Mouse (Mus musculus): ENCODE results near the gene Matn4. TPM values are rescaled to one million over a fixed set of nuclear protein-coding genes. Genes with fewer than 3 reads are reported as not detected.

Gene Matn4
- total RNA-seq, 2 experiments from 2014 or later = 13.0 to 14.9 TPM

DNA sequence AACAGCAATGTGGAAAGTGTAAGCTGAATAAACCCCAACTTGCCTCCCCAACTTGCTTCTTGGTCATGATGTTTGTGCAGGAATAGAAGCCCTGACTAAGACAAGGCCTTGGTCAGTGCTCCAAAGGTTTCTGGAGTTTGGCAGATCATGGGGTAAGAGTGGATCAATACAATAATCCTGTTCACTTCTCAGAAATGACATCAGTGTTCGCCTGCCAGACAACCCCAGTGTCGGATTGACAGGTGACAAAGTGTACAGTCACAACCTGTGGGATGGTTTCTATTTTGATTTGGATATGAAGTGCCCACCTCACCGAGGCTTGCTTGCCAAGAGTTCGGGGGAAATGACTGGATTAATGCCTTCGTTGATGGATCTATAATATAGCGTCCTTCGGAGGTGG lies 16.3 kb upstream of the Matn4 start:
- intact Hi-C loops (cut with DNase I) = no loop called here
- DNase-seq (ENCODE audit: extremely low spot score in 1 of 2, low spot score in 2 of 2) = no peak

DNA sequence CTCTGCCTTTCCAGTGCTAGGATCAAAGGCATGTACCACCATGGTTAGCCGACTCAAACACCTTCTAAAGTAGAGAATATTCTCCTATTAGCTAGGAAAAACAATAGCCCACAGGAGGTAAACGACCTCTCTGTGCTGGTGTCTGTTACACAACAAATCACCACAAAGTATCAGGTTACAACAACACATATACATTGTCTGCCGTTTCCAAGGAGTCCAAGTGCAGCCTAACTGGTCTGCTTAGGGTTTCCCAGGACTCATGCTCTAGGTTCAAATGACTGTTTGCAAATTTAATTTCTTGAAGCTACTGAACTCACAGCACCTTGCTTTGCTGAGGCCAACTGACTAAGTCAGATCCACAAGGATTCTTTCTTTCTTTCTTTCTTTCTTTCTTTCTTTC lies 14.5 kb upstream of the Matn4 start:
- no peak for DNase-seq (ENCODE audit: extremely low spot score in 1 of 2, low spot score in 2 of 2)
- intact Hi-C loops (cut with DNase I) = loop anchor here (5.0 to 10.0 kb wide), 2 partner anchors 113 to 305 kb away; no protein-coding TSS in a partner anchor

DNA sequence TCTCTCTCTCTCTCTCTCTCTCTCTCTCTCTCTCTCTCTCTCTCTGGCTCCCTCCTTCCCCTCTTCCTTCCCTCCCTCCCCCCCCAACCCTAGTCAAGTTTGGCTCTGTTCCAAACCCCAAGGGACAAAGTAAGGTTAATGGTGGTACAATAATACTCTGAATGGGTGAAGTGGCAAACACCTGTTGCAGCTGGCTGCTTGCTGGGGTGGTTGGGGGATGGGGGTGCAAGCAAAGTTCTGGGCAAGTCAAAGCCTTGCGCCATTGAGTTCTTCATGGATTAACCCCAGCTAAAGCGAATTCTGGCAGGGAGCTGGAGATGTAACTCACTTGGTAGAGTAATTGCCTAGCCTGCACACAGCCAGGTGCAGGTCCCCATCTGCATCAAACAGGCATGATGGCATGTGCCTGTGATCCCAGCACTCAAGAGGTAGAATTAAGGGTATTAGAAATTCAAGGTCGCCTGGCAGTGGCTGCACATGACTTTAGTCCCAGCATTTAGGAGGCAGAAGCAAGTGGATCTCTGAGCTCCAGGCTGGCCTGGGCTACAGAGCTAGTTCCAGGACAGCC lies 13.4 kb upstream of the Matn4 start:
- intact Hi-C loops (cut with DNase I) = loop anchor here (5.0 to 10.0 kb wide), 2 partner anchors 114 to 306 kb away; no protein-coding TSS in a partner anchor
- DNase-seq (ENCODE audit: extremely low spot score in 1 of 2, low spot score in 2 of 2) = no peak

DNA sequence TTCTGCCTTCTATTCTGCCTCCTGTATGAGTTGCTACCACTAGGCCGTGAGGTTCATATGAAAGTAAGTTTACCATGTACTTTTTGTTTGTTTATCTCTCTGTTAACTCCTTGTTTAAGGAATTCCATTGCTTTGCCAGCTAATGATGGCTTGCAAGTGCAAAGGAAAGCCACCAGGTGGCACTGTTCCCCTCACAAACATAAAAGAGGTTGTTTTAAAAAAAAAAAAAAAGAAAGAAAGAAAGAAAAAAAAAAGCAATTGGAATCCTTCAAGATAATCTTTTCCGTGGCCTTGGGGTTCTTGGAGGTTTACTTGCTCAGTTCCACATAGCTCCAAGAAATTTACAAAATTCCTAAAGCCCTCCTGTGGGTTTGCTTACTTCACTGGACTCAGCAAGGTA lies 12.2 kb upstream of the Matn4 start:
- DNase-seq (ENCODE audit: extremely low spot score in 1 of 2, low spot score in 2 of 2) = peak in 1 of 2 experiments; percentile 37
- intact Hi-C loops (cut with DNase I) = loop anchor here (2.0 to 10.0 kb wide), 4 partner anchors 38 to 308 kb away; partner anchors contain the start of gene Wfdc2

DNA sequence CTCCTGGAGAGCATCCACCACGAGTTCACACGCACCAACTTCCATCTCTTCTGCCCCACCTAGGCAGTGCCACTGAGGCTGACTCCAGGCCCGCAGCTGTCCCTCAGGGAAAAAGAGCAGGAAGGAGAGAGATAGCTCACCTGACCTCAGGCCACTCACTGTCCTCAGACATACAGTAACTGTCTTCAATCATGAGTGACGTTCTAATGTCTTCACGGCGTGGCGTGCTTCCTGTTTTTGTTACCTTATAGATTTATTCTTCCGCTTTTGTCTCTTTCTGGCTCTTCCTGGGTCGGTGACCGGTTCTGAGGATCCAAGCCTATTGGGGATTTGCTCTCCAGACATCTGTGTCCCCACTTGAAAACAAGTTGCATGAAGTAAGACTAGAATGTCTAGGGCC lies 9.6 kb upstream of the Matn4 start:
- no peak for DNase-seq (ENCODE audit: extremely low spot score in 1 of 2, low spot score in 2 of 2)
- intact Hi-C loops (cut with DNase I) = loop anchor here (10.0 kb wide), 1 partner anchor 310 kb away; no protein-coding TSS in a partner anchor

DNA sequence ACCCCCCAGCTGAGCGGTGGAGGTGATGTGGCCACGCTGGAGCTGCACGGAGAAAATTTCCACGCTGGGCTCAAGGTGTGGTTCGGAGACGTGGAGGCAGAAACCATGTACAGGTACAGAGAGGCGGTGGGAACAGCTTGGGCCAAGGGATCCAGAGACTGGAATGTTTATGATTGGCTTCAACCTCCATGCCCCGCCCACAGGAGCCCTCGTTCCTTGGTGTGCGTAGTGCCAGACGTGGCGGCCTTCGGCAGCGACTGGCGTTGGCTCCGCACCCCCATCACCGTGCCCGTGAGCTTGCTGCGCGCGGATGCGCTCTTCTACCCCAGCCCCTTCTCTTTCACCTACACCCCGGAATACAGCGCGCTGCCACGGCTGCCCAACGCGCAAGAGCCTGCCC lies 9.2 kb upstream of the Matn4 start:
- peak in 1 of 2 experiments; percentile 36 for DNase-seq (ENCODE audit: extremely low spot score in 1 of 2, low spot score in 2 of 2)
- intact Hi-C loops (cut with DNase I) = loop anchor here (10.0 kb wide), 1 partner anchor 311 kb away; no protein-coding TSS in a partner anchor

DNA sequence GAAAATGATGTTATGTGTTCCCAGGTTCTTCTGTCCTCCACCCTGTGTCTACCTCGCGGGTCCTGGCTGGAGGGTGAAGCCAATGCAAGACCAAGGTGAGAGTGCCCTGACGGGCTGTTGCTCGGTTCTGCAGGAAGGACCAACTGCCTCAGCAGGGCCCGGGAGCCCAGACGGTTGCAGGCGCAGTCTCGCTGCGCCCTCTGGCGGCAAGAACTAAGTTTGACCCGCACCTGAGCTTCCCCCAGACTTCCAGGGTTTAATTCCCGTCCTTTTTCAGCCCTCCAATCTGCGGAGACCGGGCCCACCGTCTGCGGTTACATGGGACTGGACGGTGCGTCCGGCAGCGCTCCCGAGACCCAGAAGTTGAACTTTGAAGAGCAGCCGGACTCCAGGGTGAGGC lies 2.7 kb upstream of the Matn4 start:
- intact Hi-C loops (cut with DNase I) = loop anchor here (5.0 kb wide), 2 partner anchors 270 to 305 kb away; no protein-coding TSS in a partner anchor

DNA sequence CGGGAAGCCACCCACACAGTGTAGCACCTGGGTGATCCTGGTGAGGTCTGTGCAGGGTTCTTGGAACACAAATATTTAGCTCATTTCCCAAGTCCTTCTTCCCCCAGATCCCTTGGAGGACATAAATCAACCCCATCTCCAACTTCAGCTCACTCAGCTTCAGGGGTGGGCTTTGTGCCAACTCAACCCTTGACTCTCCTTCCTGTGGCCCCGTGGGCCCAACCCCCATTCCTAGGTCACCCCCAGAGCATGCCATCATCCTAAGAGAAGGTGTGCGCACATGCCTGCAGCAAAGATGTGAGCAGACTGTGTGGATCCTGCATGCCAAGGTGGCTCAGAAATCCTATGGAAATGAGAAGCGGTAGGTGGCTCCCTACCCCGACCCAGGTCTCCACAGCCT lies 559 bp upstream of the Matn4 start:
- DNase-seq (ENCODE audit: extremely low spot score in 1 of 2, low spot score in 2 of 2) = no peak

More for the DNA sequence above, 2.7 kb upstream of the Matn4 start:
- DNase-seq (ENCODE audit: extremely low spot score in 1 of 2, low spot score in 2 of 2) = peak; percentile 55 to 78

DNA sequence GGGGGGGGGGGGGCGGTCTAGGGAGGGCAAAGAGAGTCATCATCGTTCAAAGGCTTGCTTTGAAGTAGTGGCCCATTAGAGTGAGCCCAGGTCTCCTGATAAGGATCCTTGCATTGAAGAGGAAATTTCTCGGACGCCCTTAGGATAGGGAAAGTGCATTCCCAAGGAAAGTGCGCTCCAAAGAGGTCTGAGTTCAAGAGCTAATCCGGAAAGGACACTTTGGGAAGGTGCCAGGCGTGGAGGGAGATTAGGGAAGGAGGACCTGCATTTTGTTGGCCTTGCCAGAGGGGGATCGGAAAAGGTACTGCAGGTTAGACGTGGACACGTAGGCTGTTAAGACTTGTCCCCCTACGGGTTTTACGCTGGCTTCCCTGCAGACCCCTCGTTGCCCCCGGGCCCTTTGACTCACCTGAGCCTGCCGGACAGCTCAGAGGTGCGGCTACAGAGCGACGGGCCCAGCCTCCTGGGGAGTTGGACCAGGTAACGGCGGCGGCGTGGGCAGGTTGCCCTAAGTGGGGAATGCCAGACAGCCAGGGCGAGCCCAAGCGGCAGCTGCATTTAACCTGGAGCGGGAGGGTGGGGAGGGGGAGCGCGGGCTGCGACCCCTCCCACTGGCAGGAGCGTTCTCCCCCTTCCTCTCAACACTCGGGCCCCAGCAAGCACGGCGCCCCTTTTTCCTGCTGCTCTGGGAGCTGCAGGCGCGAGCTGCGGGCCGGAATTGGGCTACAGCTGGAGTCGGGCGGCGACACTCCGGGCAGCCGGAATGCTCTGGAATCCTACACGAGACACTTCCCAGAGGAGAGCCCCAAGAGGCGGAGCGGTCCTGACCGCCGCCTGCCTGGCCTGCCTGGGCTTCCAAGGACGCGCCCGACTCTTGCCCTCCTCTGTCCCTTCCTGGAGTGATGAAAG lies 624 bp downstream of the Matn4 start:
- intact Hi-C loops (cut with DNase I) = no loop called here
- peak in 1 of 2 experiments; percentile 69 for DNase-seq (ENCODE audit: extremely low spot score in 1 of 2, low spot score in 2 of 2)

More for the DNA sequence above, 559 bp upstream of the Matn4 start:
- intact Hi-C loops (cut with DNase I) = loop anchor here (5.0 kb wide), 2 partner anchors 268 to 303 kb away; no protein-coding TSS in a partner anchor

DNA sequence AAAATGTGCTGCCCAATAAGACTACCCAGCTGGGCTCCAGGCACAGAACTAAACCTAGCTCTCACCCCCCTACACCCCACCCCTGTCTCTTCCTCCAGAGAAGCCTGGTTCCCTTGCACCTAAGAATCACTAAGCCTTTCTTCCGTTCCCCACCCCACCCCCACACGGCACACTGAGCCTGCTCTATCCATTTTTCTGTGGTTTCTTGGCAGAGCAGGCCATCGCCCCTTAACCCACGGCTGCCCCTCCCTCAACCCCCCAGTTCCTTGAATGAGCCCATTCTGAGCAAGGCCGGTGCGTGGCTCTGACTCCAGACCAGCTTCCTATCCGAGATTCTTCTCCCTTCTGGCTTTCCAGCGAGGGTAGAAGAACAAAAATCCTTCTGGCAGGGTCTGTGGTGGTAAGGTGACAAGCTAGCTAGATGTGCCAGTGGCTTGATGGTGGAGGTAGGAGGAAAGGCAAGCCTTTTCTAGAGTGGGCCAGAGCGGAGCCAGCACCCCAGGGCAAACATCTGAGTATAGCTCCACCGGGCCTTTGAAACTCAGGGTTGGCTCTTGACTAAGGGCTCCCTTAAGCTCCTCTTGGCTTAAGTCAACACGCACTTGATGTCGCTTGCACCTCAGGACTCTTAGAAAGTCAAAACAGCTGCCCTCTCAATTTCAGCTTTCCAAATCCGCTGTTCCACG lies 1.4 kb downstream of the Matn4 start:
- intact Hi-C loops (cut with DNase I) = no loop called here
- DNase-seq (ENCODE audit: extremely low spot score in 1 of 2, low spot score in 2 of 2) = peak in 1 of 2 experiments; percentile 75

DNA sequence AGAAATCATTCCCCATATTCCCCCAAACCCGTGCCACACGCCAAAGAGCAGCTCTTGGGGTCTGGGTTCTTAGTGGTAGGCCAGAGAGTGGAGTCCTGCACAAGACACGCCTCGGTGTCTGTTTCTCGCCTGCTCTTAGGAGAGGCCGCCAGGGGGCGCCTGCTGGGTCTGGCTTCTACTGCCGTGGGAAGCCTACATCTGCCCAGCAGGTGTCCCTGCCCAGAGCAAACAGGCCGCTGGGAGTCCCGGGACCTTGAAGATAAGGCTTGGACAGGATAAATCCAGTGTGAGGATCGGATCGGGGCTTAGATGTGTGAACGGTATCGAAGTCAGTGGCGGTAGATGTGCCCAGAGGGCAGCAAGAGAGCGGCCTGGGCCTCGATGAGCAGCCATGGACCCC lies 2.1 kb downstream of the Matn4 start, which contains the start of gene Rbpjl:
Rbpjl (plus strand) TSS at position 236 of the 400 bp plus-strand sequence.
- intact Hi-C loops (cut with DNase I) = no loop called here
- DNase-seq (ENCODE audit: extremely low spot score in 1 of 2, low spot score in 2 of 2) = peak in 1 of 2 experiments; percentile 85

DNA sequence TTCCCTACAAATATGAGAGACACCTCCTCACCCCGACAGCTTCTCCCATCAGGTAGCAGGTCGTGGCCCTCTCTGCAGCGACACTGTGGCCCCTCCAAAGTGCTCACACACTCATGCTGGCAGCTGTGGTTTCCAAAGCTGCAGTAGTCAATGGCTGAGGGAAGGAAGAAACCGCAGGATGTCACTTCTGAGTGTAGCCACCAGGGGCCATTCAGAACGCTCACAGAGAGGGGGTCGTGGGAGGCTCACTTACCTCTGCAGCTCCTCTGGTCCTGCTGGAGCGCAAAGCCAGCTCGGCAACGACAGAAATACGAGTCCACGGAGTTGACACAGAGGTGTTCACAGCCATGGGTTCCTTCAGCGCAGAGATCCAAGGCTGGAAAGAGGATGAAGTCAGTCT lies 8.0 kb downstream of the Matn4 start:
- intact Hi-C loops (cut with DNase I) = no loop called here
- DNase-seq (ENCODE audit: extremely low spot score in 1 of 2, low spot score in 2 of 2) = no peak

DNA sequence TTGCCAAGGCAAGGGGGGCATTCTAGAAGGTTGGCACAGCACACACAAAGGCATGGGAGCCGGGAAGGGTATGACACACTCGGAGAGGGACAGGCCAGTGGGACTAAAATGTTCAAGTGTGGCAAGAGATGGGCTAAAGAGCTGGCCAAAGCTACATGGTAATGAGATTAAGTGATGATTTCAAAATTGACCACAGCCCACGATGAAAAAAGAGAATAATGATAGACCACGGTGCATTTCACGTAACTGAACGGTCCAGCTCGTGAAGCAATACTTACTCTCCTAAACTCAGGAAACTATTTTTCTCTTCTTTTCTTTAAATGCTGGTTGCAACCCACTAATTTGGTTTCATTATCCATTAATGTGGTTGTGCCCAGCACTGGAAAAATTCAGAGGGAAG lies 8.9 kb downstream of the Matn4 start:
- intact Hi-C loops (cut with DNase I) = no loop called here

DNA sequence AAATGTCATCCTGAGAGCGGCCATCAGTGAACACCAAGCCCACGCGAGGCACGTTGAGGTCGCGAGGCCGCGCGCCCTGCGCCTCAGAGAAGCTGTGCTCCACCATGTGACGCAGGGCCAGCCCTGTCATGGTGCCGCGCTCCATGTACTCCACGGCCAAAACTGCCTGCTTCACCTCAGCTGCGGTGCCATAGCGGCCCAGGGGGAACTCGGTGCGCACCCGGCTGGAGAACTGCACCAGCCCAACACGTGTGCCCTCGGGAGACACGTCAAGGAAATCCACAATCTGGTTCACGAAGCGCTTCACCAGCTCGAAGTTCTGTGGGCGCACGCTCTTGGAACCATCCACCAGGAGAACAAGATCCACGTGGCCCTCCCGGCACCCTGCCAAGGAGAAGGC lies 11.8 kb downstream of the Matn4 start:
- intact Hi-C loops (cut with DNase I) = no loop called here
- no peak for DNase-seq (ENCODE audit: extremely low spot score in 1 of 2, low spot score in 2 of 2)

More for the DNA sequence above, 8.9 kb downstream of the Matn4 start:
- no peak for DNase-seq (ENCODE audit: extremely low spot score in 1 of 2, low spot score in 2 of 2)

DNA sequence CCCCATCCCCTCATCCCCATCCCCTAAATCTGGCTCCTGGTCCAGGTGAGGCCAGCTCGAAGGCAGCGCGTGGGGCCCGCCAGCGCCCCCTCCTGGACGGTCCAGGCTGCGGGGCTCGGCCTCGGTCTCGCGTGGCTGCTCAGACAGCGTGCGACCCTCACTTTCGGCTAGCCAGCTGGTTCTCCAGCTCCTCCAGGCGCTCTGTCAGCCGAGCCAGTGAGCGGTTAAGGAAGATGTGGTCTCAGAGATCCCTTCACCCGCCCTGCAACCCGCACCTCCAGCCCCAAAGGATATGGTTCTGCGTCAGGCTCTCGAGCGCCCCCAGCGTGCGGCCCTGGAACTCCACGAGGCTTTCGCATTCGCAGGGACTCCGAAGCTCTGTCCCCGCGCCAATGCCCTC lies 15.5 kb downstream of the Matn4 start:
- DNase-seq (ENCODE audit: extremely low spot score in 1 of 2, low spot score in 2 of 2) = peak; percentile 72 to 88
- intact Hi-C loops (cut with DNase I) = loop anchor here (5.0 kb wide), 1 partner anchor 287 kb away; no protein-coding TSS in a partner anchor

DNA sequence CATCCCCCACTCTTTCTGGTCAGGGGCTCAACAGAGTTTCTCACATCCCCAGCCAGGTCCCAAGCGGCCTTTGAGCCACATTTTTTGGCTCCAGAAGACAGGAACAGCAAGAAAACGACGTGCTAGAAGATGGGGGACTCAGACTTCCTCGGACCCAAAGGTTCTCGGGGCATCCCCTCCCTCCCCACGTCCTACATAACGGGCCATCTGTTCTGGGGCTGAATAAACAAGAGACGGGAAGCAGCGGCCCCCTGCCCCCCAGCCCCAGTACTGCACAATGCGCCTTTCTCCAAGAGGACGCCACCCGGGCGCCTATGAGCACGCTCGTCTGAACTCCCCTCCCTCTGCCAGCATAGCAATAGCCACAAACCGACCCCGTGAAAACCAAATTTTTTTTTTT lies 15.9 kb downstream of the Matn4 start, which contains the start of gene Slpi:
Slpi (minus strand) TSS at position 76 of the 400 bp plus-strand sequence.
- peak; percentile 48 to 72 for DNase-seq (ENCODE audit: extremely low spot score in 1 of 2, low spot score in 2 of 2)
- intact Hi-C loops (cut with DNase I) = loop anchor here (5.0 kb wide), 1 partner anchor 287 kb away; no protein-coding TSS in a partner anchor

DNA sequence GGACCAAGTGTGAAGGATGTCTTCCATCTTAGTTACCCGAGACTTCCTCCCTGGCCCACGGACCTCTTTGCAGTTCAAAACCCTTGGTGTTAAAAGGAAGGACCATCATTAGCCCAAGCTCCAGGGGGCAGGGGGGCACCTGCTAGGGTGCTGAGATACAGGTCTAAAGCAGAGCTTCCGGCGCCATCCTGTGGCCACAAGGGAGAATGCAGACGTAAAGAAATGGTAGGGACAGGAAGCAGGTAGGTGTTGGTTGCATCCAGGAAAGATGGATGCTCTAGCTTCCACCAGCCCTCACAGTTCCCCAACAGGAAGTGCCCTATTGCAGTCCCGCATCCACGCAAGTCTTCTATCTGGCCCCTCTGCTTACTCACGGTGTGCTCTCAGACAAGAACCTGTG lies 18.0 kb downstream of the Matn4 start:
- intact Hi-C loops (cut with DNase I) = loop anchor here (5.0 kb wide), 1 partner anchor 285 kb away; no protein-coding TSS in a partner anchor

DNA sequence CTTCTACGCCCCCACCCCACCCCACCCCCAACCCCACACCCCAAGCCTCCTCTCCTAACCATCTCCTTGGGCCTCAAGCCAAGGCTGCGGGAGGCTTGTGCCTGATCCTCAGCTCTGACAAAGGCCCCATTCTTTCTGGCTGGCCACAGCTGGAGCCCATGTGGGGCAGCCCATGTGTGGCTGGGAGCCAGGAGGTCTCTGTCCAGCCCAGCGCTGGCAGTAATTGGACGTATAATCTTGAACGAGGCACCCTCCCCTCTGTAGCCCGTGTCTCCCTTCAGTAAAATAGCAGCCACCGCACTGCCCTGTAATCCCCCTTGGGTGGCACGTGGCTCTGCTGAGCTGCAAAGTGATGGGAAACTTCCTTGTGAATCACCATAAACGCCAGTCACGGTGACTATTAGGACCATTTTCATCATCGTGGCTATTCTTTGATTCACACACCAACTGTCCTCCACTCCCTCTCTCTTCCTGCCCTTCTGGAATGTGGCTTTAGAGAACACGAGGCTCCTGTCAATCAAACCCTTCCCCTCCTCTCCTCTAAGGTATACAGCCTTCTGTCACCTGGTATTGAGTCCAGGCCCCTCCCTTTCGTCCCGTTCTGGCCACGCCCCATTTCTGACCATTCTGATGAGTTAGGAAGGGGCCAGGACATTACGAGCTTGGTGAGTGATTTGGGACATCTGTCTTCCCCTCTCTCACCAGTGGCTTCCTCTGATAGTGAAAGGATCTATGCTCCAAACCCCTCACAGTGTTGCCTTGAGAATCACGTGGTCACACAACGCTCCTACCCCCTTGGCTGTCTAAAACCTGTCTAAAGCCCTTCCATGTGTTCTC lies 18.8 kb downstream of the Matn4 start:
- intact Hi-C loops (cut with DNase I) = loop anchor here (5.0 kb wide), 1 partner anchor 284 kb away; no protein-coding TSS in a partner anchor
- peak; percentile 56 to 78 for DNase-seq (ENCODE audit: extremely low spot score in 1 of 2, low spot score in 2 of 2)

More for the DNA sequence above, 18.0 kb downstream of the Matn4 start:
- DNase-seq (ENCODE audit: extremely low spot score in 1 of 2, low spot score in 2 of 2) = peak; percentile 40 to 61
